Mouse (Mus musculus) erythroblast, embryonic 14.5 days (primary cell): Measurements from ENCODE around the gene Slc2a3.

ENCODE experiments used
- GATA1 ChIP-seq: IDR thresholded peaks from 2 replicates; pipeline ENCODE4 v1.6.1; 2012; ENCODE audit warnings: low read length, inconsistent platforms, mixed read lengths
- TAL1 ChIP-seq: IDR thresholded peaks from 3 replicates; pipeline ENCODE4 v1.6.1; 2012; ENCODE audit warnings: low read length, inconsistent platforms, mixed read lengths

GRCm38 (mm10) chr6:122719942-122720341 lies 81.5 kb downstream of the Slc2a3 start:
- no peak for TF ChIP-seq GATA1
- no peak for TF ChIP-seq TAL1
